Mouse (Mus musculus): Measurements from ENCODE around the gene Psmb8.
"Not testable (repeated sequence)": the region's sequence is repeated elsewhere in the genome, so short reads cannot be mapped to it uniquely, and the experiment has no call there.

Psmb8 gene

DNA sequence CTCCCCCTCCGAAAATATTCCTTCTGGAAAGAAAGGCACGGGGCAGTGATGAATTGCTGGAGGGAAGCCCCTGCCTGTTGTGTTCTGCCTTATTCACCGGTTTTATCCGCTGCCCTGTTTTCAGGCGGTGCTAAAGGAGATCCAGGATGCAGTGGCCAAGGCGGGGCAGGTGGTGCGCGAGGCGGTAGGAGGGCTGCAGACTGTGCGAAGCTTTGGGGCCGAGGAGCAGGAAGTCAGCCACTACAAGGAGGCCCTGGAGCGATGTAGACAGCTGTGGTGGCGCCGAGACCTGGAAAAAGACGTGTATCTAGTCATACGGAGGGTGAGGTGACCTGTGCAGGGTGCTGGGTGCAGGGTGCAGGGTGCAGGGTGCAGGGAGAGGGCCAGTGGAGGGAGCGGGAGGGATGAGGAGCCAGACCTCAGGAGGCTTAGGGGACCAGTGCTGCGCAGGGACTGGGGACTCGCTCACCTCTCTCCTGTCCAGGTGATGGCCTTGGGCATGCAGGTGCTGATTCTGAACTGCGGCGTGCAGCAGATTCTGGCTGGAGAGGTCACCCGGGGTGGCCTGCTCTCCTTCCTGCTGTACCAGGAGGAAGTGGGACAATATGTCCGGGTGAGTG lies 14.3 kb downstream of the Psmb8 start:
- DNase-seq (ENCODE audit: low spot score in 2 of 2), result peak in 1 of 2 experiments; percentile 14

DNA sequence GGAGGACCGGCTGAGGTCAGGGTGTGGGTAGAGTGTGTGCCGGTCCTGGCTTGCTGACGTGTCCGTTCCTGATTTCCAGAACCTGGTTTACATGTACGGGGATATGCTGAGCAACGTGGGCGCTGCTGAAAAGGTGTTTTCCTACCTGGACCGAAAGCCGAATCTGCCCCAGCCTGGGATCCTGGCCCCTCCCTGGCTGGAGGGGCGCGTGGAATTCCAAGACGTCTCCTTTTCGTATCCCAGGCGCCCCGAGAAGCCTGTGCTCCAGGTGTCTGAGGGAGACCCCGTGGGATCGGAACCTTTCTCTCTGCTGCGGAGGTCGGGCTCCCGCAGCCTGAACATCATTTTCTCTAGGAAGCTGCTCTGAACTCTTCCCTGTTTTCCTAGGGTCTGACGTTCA lies 16.4 kb downstream of the Psmb8 start:
- no peak for DNase-seq (ENCODE audit: low spot score in 2 of 2)

DNA sequence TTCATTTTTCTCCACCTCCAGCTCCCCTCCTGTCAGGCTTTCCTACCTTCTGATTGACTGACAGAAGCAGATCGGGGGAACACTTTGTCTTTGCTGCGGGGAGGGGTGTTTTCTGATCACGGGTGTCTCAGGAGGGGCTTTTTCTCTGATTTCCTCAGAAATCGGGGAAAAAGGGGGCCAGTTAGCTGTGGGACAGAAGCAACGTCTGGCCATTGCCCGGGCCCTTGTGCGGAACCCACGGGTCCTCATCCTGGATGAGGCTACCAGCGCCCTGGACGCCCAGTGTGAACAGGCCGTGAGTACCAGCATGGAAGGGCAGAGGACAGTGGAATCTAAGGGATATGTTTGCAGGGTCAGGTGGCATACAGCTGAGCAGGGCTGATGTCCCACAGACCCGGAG lies 17.7 kb downstream of the Psmb8 start:
- peak in 1 of 2 experiments; percentile 0 for DNase-seq (ENCODE audit: low spot score in 2 of 2)

DNA sequence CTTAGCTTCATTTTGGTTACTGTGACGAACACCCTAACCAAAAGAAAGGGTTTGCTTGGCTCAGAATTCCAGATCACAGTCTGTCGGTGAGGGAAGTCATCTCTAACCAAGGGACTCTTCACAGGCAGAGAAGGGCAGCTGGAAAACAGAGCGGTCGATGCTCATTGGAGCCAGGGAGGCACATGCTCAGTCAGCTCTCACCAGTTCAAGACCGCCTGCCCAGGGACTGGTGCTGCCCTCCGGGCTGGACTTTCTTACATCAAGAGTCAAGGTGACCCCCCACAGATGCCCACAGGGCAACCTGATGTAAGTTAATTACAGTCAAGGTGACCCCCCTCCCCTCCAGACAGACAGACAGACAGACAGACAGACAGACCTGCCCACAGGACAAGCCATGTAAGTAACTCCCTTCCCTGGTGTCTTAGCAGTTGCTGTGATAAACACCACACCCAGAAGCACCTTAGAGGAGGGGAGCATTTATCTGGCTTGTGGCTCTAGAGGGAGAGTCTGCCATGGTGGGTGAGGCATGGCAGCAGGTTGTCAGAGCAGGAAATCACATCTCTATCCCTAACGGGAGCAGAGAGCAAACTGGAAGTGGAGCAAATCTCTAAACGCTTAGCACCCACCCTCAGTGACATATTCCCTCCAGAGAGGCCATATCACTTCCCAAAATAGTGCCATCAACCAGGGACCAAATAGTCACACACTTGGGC lies 19.9 kb downstream of the Psmb8 start:
- peak in 1 of 2 experiments; percentile 0 for DNase-seq (ENCODE audit: low spot score in 2 of 2)

DNA sequence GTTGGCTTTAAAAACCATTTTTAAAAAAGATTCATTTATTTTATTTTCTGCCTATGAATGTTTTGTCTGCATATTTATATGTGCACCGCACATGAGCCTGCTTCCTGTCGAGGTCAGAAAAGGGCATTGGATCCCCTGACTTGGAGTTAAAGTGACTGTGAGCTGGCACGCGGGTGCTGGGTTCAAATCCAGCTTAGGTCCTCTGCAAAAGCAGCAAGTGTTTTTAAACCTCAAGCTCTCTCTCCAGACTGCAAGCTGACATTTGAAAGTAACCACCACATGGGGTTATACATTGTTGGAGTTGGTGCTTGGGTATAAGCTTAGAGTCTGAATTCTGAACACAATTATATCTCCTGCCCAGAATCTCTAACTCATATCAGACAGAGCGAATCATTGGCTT lies 20.5 kb downstream of the Psmb8 start:
- peak in 1 of 2 experiments; percentile 0 for DNase-seq (ENCODE audit: low spot score in 2 of 2)

DNA sequence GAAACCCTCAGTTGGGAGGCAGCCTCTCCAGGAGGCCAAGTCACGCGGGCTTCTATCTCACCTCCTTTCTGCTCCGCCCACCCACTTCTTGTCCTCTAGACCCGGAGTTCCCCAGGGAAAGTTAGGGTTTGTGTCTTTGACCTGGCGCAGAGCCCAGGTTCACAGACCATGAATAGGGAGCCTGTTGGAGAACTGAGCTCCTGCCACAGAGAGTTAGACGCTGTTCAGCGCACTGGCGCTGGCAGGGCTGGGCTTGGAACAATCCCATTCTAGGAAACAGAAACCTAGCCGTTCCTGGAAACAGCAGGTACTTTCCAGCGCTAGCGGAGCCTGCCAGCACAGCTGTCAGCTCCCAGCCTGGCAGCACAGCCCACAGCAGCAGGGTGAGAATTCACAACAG lies 21.2 kb downstream of the Psmb8 start:
- peak in 1 of 2 experiments; percentile 40 for DNase-seq (ENCODE audit: low spot score in 2 of 2)

DNA sequence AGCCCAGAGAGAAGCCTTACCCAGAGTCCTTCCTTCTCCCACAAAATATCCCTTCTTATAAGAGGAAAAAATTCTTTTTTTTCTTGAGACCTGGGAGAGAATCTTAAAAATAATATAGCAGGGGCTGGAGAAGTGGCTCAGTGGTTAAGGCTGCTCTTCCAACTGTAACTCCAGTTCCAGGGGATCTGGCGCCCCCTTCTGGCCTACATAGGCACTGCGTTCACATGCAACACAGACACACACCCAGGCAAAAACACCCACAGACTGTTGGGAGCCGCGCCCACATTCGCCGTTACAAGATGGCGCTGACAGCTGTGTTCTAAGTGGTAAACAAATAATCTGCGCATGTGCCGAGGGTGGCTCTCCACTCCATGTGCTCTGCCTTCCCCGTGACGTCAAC lies 21.6 kb downstream of the Psmb8 start:
- peak in 1 of 2 experiments; percentile 58 for DNase-seq (ENCODE audit: low spot score in 2 of 2)

DNA sequence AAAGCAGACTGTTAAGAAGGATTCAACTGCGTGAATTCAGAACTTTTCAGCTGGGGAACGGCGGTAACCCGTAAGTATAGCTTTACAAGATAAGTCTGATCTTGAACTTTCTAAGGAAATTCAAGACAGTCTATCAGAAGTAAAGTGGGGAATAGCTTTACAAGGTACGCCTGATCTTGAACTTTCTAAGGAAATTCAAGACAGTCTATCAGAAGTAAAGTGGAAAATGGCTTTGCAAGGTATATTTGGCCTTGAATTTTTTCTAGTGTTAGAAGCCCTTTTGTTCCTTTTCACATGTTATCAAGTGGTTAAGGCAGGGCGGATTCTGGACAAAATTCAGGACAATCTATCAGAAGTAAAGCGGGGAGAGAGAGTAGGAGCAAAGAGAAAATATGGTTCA lies 22.3 kb downstream of the Psmb8 start:
- DNase-seq (ENCODE audit: low spot score in 2 of 2), result peak in 1 of 2 experiments; percentile 43

DNA sequence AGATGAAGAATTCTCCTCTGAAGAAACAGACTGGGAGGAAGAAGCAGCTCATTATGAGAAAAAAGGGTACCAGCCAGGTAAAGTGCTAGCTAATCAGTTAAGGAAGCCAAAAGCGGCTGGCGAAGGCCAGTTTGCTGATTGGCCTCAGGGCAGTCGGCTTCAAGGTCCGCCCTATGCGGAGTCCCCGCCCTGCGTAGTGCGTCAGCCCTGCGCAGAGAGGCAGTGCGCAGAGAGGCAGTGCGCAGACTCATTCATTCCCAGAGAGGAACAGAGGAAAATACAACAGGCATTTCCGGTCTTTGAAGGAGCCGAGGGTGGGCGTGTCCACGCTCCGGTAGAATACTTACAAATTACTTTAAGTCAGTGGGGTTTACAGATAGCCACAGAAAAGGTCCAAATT lies 22.9 kb downstream of the Psmb8 start:
- not testable (repeated sequence) for DNase-seq (ENCODE audit: low spot score in 2 of 2)

DNA sequence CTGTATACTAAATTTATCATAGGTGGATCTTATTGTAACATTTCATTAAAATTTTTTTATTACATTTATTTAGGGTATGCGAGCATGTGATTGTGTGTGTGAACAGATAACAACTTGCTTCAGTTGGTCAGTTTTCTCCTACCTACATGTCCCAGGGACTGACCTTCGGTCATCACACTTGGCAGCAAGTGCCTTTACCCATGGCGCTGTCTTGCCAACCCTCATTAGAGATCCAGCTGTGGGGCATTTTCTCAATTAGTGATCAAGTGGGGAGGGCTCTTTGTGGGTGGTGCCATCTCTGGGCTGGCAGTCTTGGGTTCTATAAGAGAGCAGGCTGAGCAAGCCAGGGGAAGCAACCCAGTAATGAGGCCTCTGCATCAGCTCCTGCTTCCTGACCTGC lies 27.3 kb downstream of the Psmb8 start:
- DNase-seq (ENCODE audit: low spot score in 2 of 2), result peak in 1 of 2 experiments; percentile 0

DNA sequence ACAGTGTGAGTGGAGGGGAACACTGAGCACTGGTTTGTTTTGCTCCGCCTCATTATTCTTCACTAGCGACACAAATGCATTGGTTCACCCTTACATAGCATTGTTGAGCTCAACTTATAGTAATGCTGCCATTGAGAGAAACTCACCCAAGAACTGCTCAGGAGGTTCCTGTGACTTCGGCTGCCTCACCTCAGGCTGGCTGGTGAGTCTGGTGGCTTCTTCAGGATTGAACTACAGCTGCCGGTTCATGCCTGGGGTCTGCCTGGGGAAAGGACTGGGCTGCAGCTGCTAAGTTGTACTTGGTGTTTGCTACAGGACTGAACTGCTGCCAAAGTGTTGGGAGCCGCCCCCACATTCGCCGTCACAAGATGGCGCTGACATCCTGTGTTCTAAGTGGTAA lies 27.9 kb downstream of the Psmb8 start:
- DNase-seq (ENCODE audit: low spot score in 2 of 2), result no peak

DNA sequence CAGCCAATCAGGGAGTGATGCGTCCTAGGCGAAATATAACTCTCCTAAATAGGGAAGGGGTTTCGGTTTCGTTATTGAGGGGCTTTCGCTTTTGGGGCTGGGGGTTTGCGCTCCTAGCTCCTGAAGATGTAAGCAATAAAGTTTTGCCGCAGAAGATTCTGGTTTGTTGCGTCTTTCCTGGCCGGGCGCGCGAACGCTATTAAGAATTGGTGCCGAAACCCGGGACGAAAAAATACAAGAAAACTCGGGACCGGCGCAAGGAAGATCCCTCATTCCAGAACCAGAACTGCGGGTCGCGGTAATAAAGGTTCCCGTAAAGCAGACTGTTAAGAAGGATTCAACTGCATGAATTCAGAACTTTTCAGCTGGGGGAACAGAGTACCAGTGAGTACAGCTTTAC lies 28.4 kb downstream of the Psmb8 start:
- DNase-seq (ENCODE audit: low spot score in 2 of 2), result peak in 1 of 2 experiments; percentile 34

DNA sequence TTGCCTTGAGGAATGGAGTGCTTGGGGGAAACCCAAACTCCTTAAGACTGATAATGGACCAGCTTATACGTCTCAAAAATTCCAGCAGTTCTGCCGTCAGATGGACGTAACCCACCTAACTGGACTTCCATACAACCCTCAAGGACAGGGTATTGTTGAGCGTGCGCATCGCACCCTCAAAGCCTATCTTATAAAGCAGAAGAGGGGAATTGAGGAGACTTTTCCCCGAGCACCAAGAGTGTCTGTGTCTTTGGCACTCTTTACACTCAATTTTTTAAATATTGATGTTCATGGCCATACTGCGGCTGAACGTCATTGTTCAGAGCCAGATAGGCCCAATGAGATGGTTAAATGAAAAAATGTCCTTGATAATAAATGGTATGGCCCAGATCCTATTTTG lies 33.5 kb downstream of the Psmb8 start:
- not testable (repeated sequence) for DNase-seq (ENCODE audit: low spot score in 2 of 2)

DNA sequence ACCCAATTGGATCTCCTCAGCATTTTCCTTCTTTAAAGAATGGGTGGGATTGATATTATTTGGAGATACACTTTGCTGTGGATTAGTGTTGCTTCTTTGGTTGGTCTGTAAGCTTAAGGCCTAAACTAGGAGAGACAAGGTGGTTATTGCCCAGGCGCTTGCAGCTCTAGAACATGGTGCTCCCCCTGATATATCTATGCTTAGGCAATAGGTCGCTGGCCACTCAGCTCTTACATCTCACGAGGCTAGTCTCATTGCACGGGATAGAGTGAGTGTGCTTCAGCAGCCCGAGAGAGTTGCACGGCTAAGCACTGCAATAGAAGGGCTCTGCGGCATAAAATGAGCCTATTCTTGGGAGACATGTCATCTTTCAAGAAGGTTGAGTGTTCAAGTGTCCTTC lies 34.5 kb downstream of the Psmb8 start:
- not testable (repeated sequence) for DNase-seq (ENCODE audit: low spot score in 2 of 2)

DNA sequence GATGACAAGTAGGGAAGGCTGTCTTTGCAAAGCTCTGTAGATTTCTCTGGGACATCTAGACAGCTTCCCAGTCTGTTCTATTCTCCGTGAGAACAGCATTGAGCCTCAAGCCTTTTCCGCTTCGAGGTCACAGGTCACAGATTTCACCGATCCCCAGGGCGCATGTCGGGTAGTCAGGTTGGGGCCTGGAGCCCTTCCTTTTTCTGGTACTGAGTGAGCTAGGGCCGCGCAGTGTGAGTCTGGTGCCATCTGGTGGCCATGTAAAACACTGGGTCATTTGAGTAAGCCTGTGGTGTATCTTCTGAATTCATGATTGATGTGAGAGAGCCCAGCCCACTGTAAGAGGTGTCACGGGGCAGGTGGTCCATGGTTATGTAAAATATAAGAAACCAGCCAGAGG lies 37.4 kb downstream of the Psmb8 start:
- DNase-seq (ENCODE audit: low spot score in 2 of 2), result peak; percentile 90 to 92

DNA sequence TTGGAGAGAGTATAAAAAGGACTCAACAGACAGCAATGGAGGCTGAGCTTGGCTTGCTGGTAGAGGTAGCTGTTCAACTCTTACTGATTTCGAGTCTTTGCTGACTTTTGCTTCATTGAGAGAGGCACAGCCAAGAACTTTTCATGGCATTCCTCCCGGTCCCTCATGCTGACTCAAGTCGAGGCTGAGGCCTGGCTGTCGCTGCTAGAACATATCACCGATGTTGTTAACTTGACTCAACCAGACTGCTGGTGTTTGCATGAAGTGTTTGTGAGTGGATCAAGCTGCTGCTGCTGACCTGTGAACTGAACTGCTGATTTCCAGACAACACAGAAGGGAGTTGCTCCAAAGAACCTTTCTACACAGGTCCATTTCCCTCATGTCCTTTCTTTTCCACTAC lies 39.2 kb downstream of the Psmb8 start:
- DNase-seq (ENCODE audit: low spot score in 2 of 2), result no peak

DNA sequence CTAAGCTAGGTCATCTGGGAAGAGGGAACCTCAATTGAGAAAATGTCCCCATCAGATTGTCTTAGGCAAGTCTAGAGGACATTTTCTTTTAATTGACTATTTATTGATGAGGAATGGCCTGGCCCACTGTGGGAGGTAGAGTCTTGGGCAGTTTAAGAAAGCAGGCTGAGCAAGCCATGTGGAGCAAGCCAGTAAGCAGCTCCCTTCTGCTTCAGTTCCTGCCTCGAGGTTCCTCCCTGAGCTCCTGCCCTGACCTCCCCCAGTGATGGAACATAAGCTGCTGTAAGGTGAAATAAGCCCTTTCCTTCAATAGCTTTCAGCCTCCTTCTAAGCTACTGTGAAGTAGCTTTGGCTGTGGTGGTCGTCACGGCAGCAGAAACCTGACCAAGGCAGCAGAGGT lies 40.2 kb downstream of the Psmb8 start:
- no peak for DNase-seq (ENCODE audit: low spot score in 2 of 2)

DNA sequence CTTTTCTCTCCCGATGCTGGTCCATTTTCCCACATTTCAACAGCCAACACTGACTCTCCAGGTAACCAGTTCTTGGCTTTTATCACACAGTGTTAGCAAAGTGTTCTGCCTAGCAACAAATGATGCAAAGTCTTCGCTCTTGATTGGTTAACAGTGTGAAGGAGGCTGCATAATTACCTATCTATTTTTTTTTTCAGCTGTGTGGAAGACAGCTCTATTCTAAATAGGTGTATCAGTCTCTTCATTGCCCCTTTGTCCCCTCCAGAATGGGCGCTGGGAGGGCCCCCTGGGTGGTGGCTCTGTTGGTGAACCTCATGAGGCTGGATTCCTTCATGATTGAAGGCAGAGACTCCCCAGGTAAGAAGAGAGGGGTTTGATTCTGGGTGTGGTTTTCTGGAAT lies 41.2 kb downstream of the Psmb8 start, which contains the start of gene H2-Ob:
H2-Ob (plus strand) TSS at position 198 of the 400 bp plus-strand sequence.
- peak; percentile 85 to 91 for DNase-seq (ENCODE audit: low spot score in 2 of 2)

DNA sequence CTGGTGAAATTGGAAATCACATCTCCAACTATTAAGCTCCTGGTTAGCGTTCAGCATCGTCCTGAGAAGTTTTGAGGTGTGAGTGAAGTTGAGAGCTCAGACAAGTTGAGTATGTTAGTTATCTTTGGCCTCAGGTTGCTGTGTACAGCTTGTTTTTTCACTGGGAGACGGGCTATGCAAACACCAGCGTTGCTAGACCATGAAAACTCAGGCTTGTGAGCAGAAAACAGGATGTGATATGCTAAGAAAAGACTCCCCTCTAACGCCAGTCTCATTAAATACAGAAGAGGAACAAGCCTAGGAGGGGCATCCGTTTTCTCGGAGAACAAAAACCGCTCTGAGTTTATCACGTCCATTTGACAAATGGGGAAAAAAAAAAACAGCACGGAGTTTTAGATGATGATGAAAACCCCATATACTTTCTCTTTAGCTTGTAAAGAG lies 42.1 kb downstream of the Psmb8 start:
- DNase-seq (ENCODE audit: low spot score in 2 of 2), result peak; percentile 77 to 85

DNA sequence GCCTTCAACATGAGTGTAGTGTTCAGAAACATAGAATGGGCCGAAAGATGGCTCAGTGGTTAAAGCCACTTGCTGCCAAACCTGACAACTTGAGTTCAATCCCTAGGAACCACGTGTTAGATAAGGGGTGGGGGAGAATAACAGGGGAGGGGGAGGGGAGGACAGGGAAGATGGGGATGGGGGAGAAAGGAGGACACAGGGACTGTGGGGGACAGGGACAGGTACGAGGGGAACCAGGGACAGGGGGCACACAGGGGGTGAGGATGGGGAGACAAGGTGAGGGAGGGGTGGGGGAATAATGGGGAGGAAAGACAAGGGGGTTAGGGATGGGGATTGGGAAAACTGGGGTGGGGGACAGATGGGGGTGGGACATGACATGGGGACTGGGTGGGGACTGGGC lies 42.8 kb downstream of the Psmb8 start:
- DNase-seq (ENCODE audit: low spot score in 2 of 2), result peak in 1 of 2 experiments; percentile 1

DNA sequence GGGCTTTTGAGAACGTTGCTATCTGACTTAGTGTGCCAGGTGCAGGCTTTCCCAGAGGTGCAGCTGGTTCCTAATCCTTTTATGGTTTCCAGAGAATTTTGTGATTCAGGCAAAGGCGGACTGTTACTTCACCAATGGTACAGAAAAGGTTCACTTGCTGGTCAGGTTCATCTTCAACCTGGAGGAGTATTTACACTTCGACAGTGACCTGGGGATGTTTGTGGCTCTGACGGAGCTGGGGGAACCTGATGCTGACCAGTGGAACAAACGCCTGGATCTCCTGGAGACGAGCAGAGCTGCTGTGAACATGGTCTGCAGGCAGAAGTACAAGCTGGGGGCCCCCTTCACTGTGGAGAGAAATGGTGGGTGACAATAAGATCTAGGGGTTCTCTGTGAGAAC lies 43.4 kb downstream of the Psmb8 start:
- peak in 1 of 2 experiments; percentile 1 for DNase-seq (ENCODE audit: low spot score in 2 of 2)

DNA sequence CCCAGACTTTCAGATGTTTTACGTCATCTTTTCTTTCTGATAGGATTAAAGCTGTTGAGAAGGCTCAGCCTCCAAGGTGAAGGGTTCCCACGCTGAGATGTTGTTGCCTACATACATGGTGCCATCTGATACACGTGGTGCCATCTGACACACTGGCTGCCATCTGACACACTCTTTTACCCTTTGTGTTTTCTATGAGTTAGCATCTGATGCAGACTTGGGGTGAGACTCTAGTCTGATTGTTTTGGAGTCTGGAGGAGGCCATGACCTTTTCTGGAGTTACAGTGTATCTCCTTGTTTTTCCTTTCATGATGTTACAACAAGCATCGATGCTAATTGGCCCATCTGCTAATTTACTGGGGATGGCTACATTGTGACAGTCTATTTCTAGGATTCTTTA lies 47.1 kb downstream of the Psmb8 start:
- DNase-seq (ENCODE audit: low spot score in 2 of 2), result peak in 1 of 2 experiments; percentile 0

DNA sequence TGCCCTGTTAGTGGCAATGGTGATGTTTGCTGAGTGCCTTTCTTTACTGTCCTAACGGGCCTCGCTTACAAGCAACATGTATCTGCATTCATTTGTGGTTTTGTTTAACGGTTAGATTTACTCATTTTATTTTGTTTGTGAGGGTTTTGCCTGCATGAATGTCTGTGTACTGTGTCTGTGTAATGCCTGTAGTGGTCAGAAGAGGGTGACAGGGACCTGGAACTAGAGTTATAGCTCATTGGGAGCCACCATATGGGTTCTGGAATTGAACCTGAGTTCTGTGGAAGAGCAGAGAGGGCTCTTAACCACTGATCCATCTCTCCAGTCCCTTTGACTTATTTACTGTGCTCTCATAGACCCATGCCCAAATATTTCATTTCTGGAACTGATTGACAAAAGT lies 49.5 kb downstream of the Psmb8 start:
- DNase-seq (ENCODE audit: low spot score in 2 of 2), result no peak

All from spleen, postnatal 36 days (tissue).